Mouse (Mus musculus) testis, postnatal 14 days (tissue): ENCODE results near the gene 4930442H23Rik.
"Not testable (repeated sequence)": the region's sequence is repeated elsewhere in the genome, so short reads cannot be mapped to it uniquely, and the experiment has no call there.

Experiments
- DNase-seq: peaks from one replicate; pipeline ENCODE4 v3.0.0; 2021; ENCODE audit warnings: low spot score

4930442H23Rik gene

GRCm38 (mm10) chr10:81183805-81184204 is at the start of gene 4930442H23Rik:
TSS of gene 4930442H23Rik (minus strand) at chr10:81183849.
- no peak for DNase-seq

GRCm38 (mm10) chr10:81233226-81233585 is 49.6 kb upstream of the 4930442H23Rik start:
- no peak for DNase-seq

- peak; percentile 92 for DNase-seq
Observed at GRCm38 (mm10) chr10:81232580-81233225, 49.1 kb upstream of the 4930442H23Rik start, which contains the start of gene Zfr2. TSS of gene Zfr2 (plus strand) at chr10:81233155.

- DNase-seq, result no peak
Observed at GRCm38 (mm10) chr10:81231436-81231835, 47.8 kb upstream of the 4930442H23Rik start.

- no peak for DNase-seq
Observed at GRCm38 (mm10) chr10:81230438-81231332, 47.0 kb upstream of the 4930442H23Rik start, which contains the start of gene Atcay. TSS of gene Atcay (minus strand) at chr10:81230833.

GRCm38 (mm10) chr10:81229735-81230437 is 46.2 kb upstream of the 4930442H23Rik start:
- DNase-seq, result no peak

- not testable (repeated sequence) for DNase-seq
Observed at GRCm38 (mm10) chr10:81223731-81224130, 40.1 kb upstream of the 4930442H23Rik start.

GRCm38 (mm10) chr10:81221402-81222015 is 37.9 kb upstream of the 4930442H23Rik start:
- no peak for DNase-seq

GRCm38 (mm10) chr10:81217964-81218363 is 34.3 kb upstream of the 4930442H23Rik start:
- DNase-seq, result peak; percentile 71

GRCm38 (mm10) chr10:81217267-81217666 is 33.6 kb upstream of the 4930442H23Rik start:
- not testable (repeated sequence) for DNase-seq

GRCm38 (mm10) chr10:81216810-81217209 is 33.2 kb upstream of the 4930442H23Rik start:
- no peak for DNase-seq

GRCm38 (mm10) chr10:81216260-81216659 is 32.6 kb upstream of the 4930442H23Rik start:
- no peak for DNase-seq

GRCm38 (mm10) chr10:81210154-81210553 is 26.5 kb upstream of the 4930442H23Rik start:
- DNase-seq, result no peak

GRCm38 (mm10) chr10:81204137-81204536 is 20.5 kb upstream of the 4930442H23Rik start:
- no peak for DNase-seq

- DNase-seq, result no peak
Observed at GRCm38 (mm10) chr10:81202978-81203720, 19.5 kb upstream of the 4930442H23Rik start.

- DNase-seq, result no peak
Observed at GRCm38 (mm10) chr10:81201807-81202758, 18.4 kb upstream of the 4930442H23Rik start, which contains the start of gene Nmrk2. TSS of gene Nmrk2 (minus strand) at chr10:81202051.

GRCm38 (mm10) chr10:81200605-81201287 is 17.1 kb upstream of the 4930442H23Rik start:
- no peak for DNase-seq

- no peak for DNase-seq
Observed at GRCm38 (mm10) chr10:81200141-81200540, 16.5 kb upstream of the 4930442H23Rik start.

GRCm38 (mm10) chr10:81198990-81199389 is 15.3 kb upstream of the 4930442H23Rik start:
- DNase-seq, result no peak
